Mouse (Mus musculus): ENCODE results near the gene Fbxw9. TPM values are rescaled to one million over a fixed set of nuclear protein-coding genes. Genes with fewer than 3 reads are reported as not detected.

Fbxw9 gene
- polyA plus RNA-seq, 1 experiment, result 32.6 TPM

DNA sequence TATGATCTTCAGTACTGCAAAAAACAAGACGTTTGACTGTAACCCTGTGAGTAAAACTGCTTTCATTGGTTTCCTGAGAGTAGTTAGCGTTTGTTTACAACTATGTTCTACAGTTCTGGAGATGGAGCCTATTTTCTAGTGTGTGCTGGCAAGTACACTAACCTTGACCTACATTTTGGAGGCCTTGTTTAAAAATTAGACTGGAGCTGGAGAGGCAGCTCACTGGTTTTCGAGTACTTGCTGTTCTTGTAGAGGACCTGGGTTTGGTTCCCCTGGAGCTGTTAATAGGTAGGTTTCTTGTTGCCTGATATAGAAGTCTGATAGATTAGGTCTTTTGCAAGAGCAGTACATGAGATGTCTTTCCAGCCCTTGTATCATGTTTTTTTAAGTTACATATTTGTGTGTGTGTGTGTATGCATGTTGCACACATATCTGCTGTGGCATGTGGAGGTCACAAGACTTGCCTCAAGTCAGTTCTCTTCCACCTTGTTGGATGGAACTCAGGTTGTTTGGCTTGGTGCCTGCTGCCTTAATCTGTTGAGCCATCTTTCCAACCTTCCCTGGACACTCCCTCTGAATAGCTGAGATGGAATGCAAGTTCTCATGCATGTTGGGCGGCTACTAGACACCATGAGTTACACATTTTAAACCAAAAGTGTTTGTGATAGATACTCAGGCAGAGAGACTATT lies 27.1 kb upstream of the Fbxw9 start:
- WGBS, result 30% methylated on average over 4 of the region's 4 CpGs
- Histone ChIP-seq H3K4me3 (ENCODE audit: insufficient read depth, low read depth, low read length) (no peak overlapping the region), H3K27me3 (replicated peaks; ENCODE audit: control insufficient read depth, insufficient read depth, low read length) (no peaks in the 10 kb centered on the region), H3K4me1 (ENCODE audit: control insufficient read depth, insufficient read depth, low read length) (peaks cover 37% of the 10 kb centered on the region), H3K27ac (ENCODE audit: insufficient read depth, low read depth, low read length) (peak overlapping the region; percentile 86), H3K36me3 (ENCODE audit: control insufficient read depth, insufficient read depth, low read length) (no peaks in the 10 kb centered on the region; the same call in 1 of the 2 replicates)
- DNase-seq, result peak; percentile 83
- TF ChIP-seq CTCF (conservative IDR thresholded peaks at IDR 0.05; ENCODE audit: insufficient read depth, insufficient read length, low read depth, low read length), result no peak
- no peak for TF ChIP-seq POLR2A (IDR thresholded peaks at IDR 0.05; ENCODE audit: low read depth, low read length)

DNA sequence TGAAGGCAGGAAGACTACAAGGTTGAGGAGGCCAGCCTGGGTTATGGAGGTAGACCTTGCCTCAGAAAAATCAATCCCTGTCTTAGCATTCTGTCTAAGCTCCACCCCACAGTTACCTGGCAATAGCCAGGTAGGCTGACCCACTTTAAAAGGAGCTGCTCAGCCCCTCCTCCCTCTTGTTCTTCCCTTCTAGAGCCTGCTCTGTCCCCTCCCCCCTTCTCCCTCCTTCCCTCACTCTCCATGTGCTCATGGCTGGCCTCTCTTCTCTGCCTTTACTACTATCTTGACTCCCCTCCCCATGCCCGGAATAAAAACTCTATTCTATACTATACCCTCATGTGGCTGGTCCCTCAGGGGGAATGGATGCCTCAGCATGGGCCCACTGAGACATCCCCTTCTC lies 26.0 kb upstream of the Fbxw9 start:
- no peak for TF ChIP-seq CTCF (conservative IDR thresholded peaks at IDR 0.05; ENCODE audit: insufficient read depth, insufficient read length, low read depth, low read length)
- TF ChIP-seq POLR2A (IDR thresholded peaks at IDR 0.05; ENCODE audit: low read depth, low read length), result no peak
- Histone ChIP-seq H3K27ac (ENCODE audit: insufficient read depth, low read depth, low read length) (0 out of 2 replicates have a peak overlapping the region, but pooled peaks have one; percentile 14), H3K36me3 (ENCODE audit: control insufficient read depth, insufficient read depth, low read length) (no peaks in the 10 kb centered on the region; the same call in 1 of the 2 replicates), H3K27me3 (replicated peaks; ENCODE audit: control insufficient read depth, insufficient read depth, low read length) (no peaks in the 10 kb centered on the region), H3K4me1 (ENCODE audit: control insufficient read depth, insufficient read depth, low read length) (peaks cover 34% of the 10 kb centered on the region), H3K4me3 (ENCODE audit: insufficient read depth, low read depth, low read length) (no peak overlapping the region)
- WGBS, result 67% methylated on average over 1 of the region's 1 CpGs
- DNase-seq, result peak; percentile 51

DNA sequence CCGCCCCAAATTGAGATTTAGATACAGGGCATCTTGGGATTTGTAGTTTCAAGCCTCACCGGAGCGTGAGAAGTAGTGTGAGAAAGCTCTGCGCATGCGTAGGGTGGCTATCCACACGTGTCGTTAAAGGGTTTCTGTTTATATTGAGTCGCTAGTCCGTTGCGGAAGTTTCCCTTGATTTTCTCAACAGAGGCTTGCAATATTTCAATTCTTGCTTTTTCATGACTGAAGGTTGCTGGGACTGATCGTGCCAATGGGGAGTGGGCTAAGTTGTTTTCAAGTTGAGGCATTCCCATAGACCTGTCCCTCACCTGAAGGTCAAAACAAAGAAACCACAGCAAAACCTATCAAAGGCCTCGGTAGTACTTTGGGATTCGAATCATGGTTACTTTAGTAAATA lies 25.1 kb upstream of the Fbxw9 start:
- DNase-seq, result peak; percentile 85
- Histone ChIP-seq H3K27ac (ENCODE audit: insufficient read depth, low read depth, low read length) (peak overlapping the region; percentile 73), H3K4me1 (ENCODE audit: control insufficient read depth, insufficient read depth, low read length) (peaks cover 30% of the 10 kb centered on the region), H3K4me3 (ENCODE audit: insufficient read depth, low read depth, low read length) (peak overlapping the region; percentile 50), H3K27me3 (replicated peaks; ENCODE audit: control insufficient read depth, insufficient read depth, low read length) (no peaks in the 10 kb centered on the region), H3K36me3 (ENCODE audit: control insufficient read depth, insufficient read depth, low read length) (no peaks in the 10 kb centered on the region; the same call in 1 of the 2 replicates)
- WGBS, result 2% methylated on average over 13 of the region's 13 CpGs
- TF ChIP-seq CTCF (conservative IDR thresholded peaks at IDR 0.05; ENCODE audit: insufficient read depth, insufficient read length, low read depth, low read length), result no peak
- TF ChIP-seq POLR2A (IDR thresholded peaks at IDR 0.05; ENCODE audit: low read depth, low read length), result no peak

DNA sequence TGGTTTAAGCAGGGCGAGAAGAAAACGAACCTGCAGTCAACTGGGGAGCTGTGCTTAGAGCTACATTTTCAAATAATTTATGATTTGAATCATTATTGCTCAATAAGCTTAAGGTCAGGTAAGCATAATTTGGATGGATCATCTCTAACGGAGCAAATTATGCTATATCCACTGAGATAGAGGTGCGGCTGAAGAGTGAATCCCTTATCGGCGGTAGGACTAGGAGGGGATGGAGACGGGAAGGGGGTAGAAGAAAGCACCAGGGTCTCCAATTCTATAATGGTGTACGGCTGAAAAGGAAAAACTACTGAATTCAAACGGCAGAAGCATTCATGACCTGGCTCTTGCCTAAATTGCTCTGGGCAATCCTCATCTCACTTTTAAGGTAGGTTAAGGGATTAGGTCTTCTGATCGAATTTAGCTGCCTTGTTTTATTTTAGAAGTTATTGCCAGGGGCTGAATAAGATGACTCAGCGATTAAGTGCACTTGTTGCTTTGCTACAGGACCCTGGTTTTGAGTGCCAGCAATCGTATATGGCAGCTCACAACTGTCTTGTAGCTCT lies 24.6 kb upstream of the Fbxw9 start:
- no peak for DNase-seq
- H3K27me3 ChIP-seq (replicated peaks; ENCODE audit: control insufficient read depth, insufficient read depth, low read length), result no peaks in the 10 kb centered on the region
- H3K4me1 ChIP-seq (ENCODE audit: control insufficient read depth, insufficient read depth, low read length), result peaks cover 30% of the 10 kb centered on the region
- WGBS, result 6% methylated on average over 12 of the region's 12 CpGs
- no peaks in the 10 kb centered on the region; the same call in 1 of the 2 replicates for H3K36me3 ChIP-seq (ENCODE audit: control insufficient read depth, insufficient read depth, low read length)
- peak overlapping the region; percentile 80 for H3K4me3 ChIP-seq (ENCODE audit: insufficient read depth, low read depth, low read length)
- peak overlapping the region; percentile 73 for H3K27ac ChIP-seq (ENCODE audit: insufficient read depth, low read depth, low read length)
- no peak for TF ChIP-seq POLR2A (IDR thresholded peaks at IDR 0.05; ENCODE audit: low read depth, low read length)
- no peak for TF ChIP-seq CTCF (conservative IDR thresholded peaks at IDR 0.05; ENCODE audit: insufficient read depth, insufficient read length, low read depth, low read length)

DNA sequence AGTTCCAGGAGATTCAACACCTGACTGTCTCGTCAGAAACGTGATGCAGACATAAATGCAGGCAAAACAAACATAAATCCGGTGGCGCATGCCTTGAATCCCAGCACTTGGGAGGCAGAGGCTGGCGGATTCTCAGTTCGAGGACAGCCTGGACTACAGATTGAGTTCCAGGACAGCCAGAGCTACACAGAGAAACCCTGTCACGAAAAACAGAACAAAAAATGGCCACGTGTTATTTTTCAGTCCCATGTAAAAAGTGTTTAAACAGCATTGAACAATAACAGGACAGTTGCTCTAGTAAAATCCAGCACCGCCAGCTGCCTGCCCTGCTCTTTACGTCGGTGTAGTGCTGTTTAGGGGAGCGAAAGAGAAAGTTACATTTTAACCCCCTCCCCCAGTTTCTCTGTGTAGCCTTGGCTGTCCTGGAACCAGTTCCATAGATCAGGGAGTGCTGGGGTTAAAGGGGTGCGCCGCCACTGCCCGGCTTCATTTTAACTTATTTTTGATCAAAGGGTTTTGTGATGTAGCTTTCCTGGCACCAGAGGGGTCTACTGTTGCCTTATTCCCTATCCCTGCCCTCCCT lies 24.0 kb upstream of the Fbxw9 start:
- under 1% methylated on average over 15 of the region's 15 CpGs for WGBS
- peak; percentile 48 for DNase-seq

DNA sequence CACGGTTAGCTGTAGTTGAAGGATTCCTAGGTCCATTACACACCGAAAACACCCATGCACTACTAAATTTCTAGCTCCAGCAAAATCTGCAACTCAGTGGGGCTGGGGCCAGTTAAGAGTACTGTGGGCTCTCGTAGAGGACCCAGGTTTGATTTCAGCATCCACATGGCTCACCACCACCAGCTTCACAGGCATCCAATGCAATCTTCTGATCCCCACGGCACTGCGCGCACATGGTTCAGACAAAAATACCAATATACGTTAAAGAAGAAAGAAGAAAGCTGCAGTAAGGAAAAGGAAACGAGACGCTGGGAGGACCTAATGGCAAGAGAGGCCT lies 23.5 kb upstream of the Fbxw9 start:
- TF ChIP-seq POLR2A (IDR thresholded peaks at IDR 0.05; ENCODE audit: low read depth, low read length) (no peak), CTCF (conservative IDR thresholded peaks at IDR 0.05; ENCODE audit: insufficient read depth, insufficient read length, low read depth, low read length) (no peak)
- WGBS, result under 1% methylated on average over 9 of the region's 9 CpGs
- no peak for DNase-seq
- H3K36me3 ChIP-seq (ENCODE audit: control insufficient read depth, insufficient read depth, low read length), result no peaks in the 10 kb centered on the region
- peak overlapping the region; percentile 80 for H3K4me3 ChIP-seq (ENCODE audit: insufficient read depth, low read depth, low read length)
- H3K27ac ChIP-seq (ENCODE audit: insufficient read depth, low read depth, low read length), result peak overlapping the region; percentile 73
- H3K27me3 ChIP-seq (replicated peaks; ENCODE audit: control insufficient read depth, insufficient read depth, low read length), result no peaks in the 10 kb centered on the region
- H3K4me1 ChIP-seq (ENCODE audit: control insufficient read depth, insufficient read depth, low read length), result peaks cover 29% of the 10 kb centered on the region

More for the DNA sequence above, 24.0 kb upstream of the Fbxw9 start:
- peaks cover 30% of the 10 kb centered on the region for H3K4me1 ChIP-seq (ENCODE audit: control insufficient read depth, insufficient read depth, low read length)
- H3K27ac ChIP-seq (ENCODE audit: insufficient read depth, low read depth, low read length), result peak overlapping the region; percentile 73; the same call in 1 of the 2 replicates
- peak overlapping the region; percentile 80 for H3K4me3 ChIP-seq (ENCODE audit: insufficient read depth, low read depth, low read length)
- no peaks in the 10 kb centered on the region for H3K36me3 ChIP-seq (ENCODE audit: control insufficient read depth, insufficient read depth, low read length)
- no peaks in the 10 kb centered on the region for H3K27me3 ChIP-seq (replicated peaks; ENCODE audit: control insufficient read depth, insufficient read depth, low read length)
- TF ChIP-seq CTCF (conservative IDR thresholded peaks at IDR 0.05; ENCODE audit: insufficient read depth, insufficient read length, low read depth, low read length), result no peak
- TF ChIP-seq POLR2A (IDR thresholded peaks at IDR 0.05; ENCODE audit: low read depth, low read length), result no peak

Measured in kidney, adult 2 months (tissue).